Comparison of ENCODE assay signal across 8 mouse cellular contexts in genomic region chr15:32778226-32778598, GRCm38 (mm10).
DNase-seq lines count a peak whose midpoint lies in the region; ATAC-seq and TF ChIP-seq lines count a peak whose summit lies in the region.
"Not testable (repeated sequence)": the region's sequence is repeated elsewhere in the genome, so short reads cannot be mapped to it uniquely, and the experiment has no call there.

No protein-coding gene starts in this region.

- H3K9ac ChIP-seq in forebrain, embryonic 11.5 days (ENCODE audit: low read length); heart, embryonic 14.5 days (ENCODE audit: low read length); hindbrain, embryonic 16.5 days (ENCODE audit: low read depth, low read length); kidney, embryonic 16.5 days (replicated peaks; ENCODE audit: low read length); lung, embryonic 14.5 days; midbrain, embryonic 16.5 days (ENCODE audit: low read depth, low read length); stomach, embryonic 15.5 days: not testable (repeated sequence)

- not testable (repeated sequence) for H3K9me3 ChIP-seq in forebrain, embryonic 11.5 days (ENCODE audit: control insufficient read depth, low read length); heart, embryonic 14.5 days (ENCODE audit: control insufficient read depth, low read length); hindbrain, embryonic 16.5 days (ENCODE audit: control insufficient read depth, low read length); kidney, embryonic 16.5 days (ENCODE audit: low read length); lung, embryonic 14.5 days (ENCODE audit: low read depth, low read length); midbrain, embryonic 16.5 days (replicated peaks; ENCODE audit: control insufficient read depth, low read length, poor library complexity, severe bottlenecking); stomach, embryonic 15.5 days

- H3K36me3 ChIP-seq in forebrain, embryonic 11.5 days (ENCODE audit: control insufficient read depth, insufficient read depth, low read length); heart, embryonic 14.5 days (ENCODE audit: control insufficient read depth, insufficient read depth, low read length); hindbrain, embryonic 16.5 days (ENCODE audit: control insufficient read depth, insufficient read depth, low read length); kidney, embryonic 16.5 days (ENCODE audit: insufficient read depth, low read length); lung, embryonic 14.5 days (ENCODE audit: insufficient read depth); midbrain, embryonic 16.5 days (ENCODE audit: control insufficient read depth, insufficient read depth, low read length); stomach, embryonic 15.5 days: not testable (repeated sequence)

- TF ChIP-seq POLR2A in cortical plate, adult 2 months (IDR thresholded peaks at IDR 0.05; ENCODE audit: extremely low read depth, insufficient read depth, low read length), result not testable (repeated sequence)

- not testable (repeated sequence) for H3K27me3 ChIP-seq in forebrain, embryonic 11.5 days (ENCODE audit: control insufficient read depth, insufficient read depth, low read length); heart, embryonic 14.5 days (ENCODE audit: control insufficient read depth, insufficient read depth, low read length); hindbrain, embryonic 16.5 days (replicated peaks; ENCODE audit: control insufficient read depth, insufficient read depth, low read length); kidney, embryonic 16.5 days (ENCODE audit: insufficient read depth, low read length); lung, embryonic 14.5 days (ENCODE audit: insufficient read depth, low read length); midbrain, embryonic 16.5 days (ENCODE audit: control insufficient read depth, insufficient read depth, low read depth, low read length); stomach, embryonic 15.5 days (replicated peaks)

- not testable (repeated sequence) for H3K27ac ChIP-seq in cortical plate, adult 2 months (ENCODE audit: insufficient read depth, low read length); forebrain, embryonic 11.5 days (ENCODE audit: low read depth, low read length); heart, embryonic 14.5 days (replicated peaks in 1 of 2; ENCODE audit: control insufficient read depth in 1 of 2, insufficient read depth in 1 of 2, low read depth in 2 of 2, low read length in 2 of 2); hindbrain, embryonic 16.5 days (ENCODE audit: low read depth, low read length); kidney, embryonic 16.5 days (ENCODE audit: low read length); lung, embryonic 14.5 days (ENCODE audit: low read depth); midbrain, embryonic 16.5 days (ENCODE audit: low read length); stomach, embryonic 15.5 days

- DNase-seq in forebrain, embryonic 11.5 days (ENCODE audit: low spot score); lung, embryonic 14.5 days: not testable (repeated sequence)

- peak overlapping the region; percentile 86 for H3K4me3 ChIP-seq in cortical plate, adult 2 months (ENCODE audit: insufficient read depth, low read length)
- peak overlapping the region; percentile 51; the same call in 1 of the 2 replicates for H3K4me3 ChIP-seq in forebrain, embryonic 11.5 days (ENCODE audit: low read depth, low read length)
- H3K4me3 ChIP-seq in heart, embryonic 14.5 days (ENCODE audit: control insufficient read depth in 1 of 2, insufficient read depth in 1 of 2, low read depth in 1 of 2, low read length in 2 of 2), result peak overlapping the region; percentile 53 to 83; a peak in 3 of 4 replicates
- peak overlapping the region; percentile 50 for H3K4me3 ChIP-seq in hindbrain, embryonic 16.5 days (ENCODE audit: low read length)
- peak overlapping the region; percentile 56 for H3K4me3 ChIP-seq in kidney, embryonic 16.5 days (ENCODE audit: low read length)
- H3K4me3 ChIP-seq in lung, embryonic 14.5 days (ENCODE audit: low read depth, low read length), result peak overlapping the region; percentile 57
- H3K4me3 ChIP-seq in midbrain, embryonic 16.5 days (ENCODE audit: low read depth, low read length), result peak overlapping the region; percentile 47; the same call in 1 of the 2 replicates
- H3K4me3 ChIP-seq in stomach, embryonic 15.5 days (replicated peaks), result peak overlapping the region; percentile 55

- WGBS in forebrain, embryonic 11.5 days, result 27% methylated on average over 5 of the region's 5 CpGs
- 26% methylated on average over 5 of the region's 5 CpGs for WGBS in heart, embryonic 14.5 days
- 29% methylated on average over 5 of the region's 5 CpGs for WGBS in hindbrain, embryonic 16.5 days
- 22% methylated on average over 5 of the region's 5 CpGs for WGBS in kidney, embryonic 16.5 days
- WGBS in lung, embryonic 14.5 days, result 19% methylated on average over 5 of the region's 5 CpGs
- WGBS in midbrain, embryonic 16.5 days, result 28% methylated on average over 5 of the region's 5 CpGs
- 19% methylated on average over 5 of the region's 5 CpGs for WGBS in stomach, embryonic 15.5 days

- not testable (repeated sequence) for H3K4me2 ChIP-seq in forebrain, embryonic 11.5 days (ENCODE audit: low read depth, low read length, severe bottlenecking)
- H3K4me2 ChIP-seq in heart, embryonic 14.5 days (ENCODE audit: low read length), result peak overlapping the region; percentile 70
- H3K4me2 ChIP-seq in hindbrain, embryonic 16.5 days (ENCODE audit: low read length), result peak overlapping the region; percentile 77; the same call in 1 of the 2 replicates
- peak overlapping the region; percentile 70 for H3K4me2 ChIP-seq in kidney, embryonic 16.5 days (replicated peaks; ENCODE audit: low read depth, low read length)
- H3K4me2 ChIP-seq in lung, embryonic 14.5 days, result peak overlapping the region; percentile 64
- 0 out of 2 replicates have a peak overlapping the region, but pooled peaks have one; percentile 71 for H3K4me2 ChIP-seq in midbrain, embryonic 16.5 days (ENCODE audit: low read length)
- H3K4me2 ChIP-seq in stomach, embryonic 15.5 days, result peak overlapping the region; percentile 67; the same call in 1 of the 2 replicates

- not testable (repeated sequence) for TF ChIP-seq CTCF in cortical plate, adult 2 months (IDR thresholded peaks at IDR 0.05; ENCODE audit: extremely low read depth, insufficient read depth, low read length); lung, embryonic 14.5 days (IDR thresholded peaks at IDR 0.05; ENCODE audit: low read depth)

- ATAC-seq in forebrain, embryonic 11.5 days (replicated peaks; ENCODE audit: low FRiP score); heart, embryonic 14.5 days (ENCODE audit: insufficient number of reproducible peaks, insufficient read depth, low FRiP score, low read depth); hindbrain, embryonic 16.5 days; kidney, embryonic 16.5 days (ENCODE audit: low FRiP score, low TSS enrichment); lung, embryonic 14.5 days (ENCODE audit: insufficient read depth); midbrain, embryonic 16.5 days; stomach, embryonic 15.5 days (ENCODE audit: insufficient read depth, low FRiP score, low read depth): not testable (repeated sequence)

- not testable (repeated sequence) for H3K4me1 ChIP-seq in cortical plate, adult 2 months (ENCODE audit: control insufficient read depth, insufficient read depth, low read length); forebrain, embryonic 11.5 days (replicated peaks; ENCODE audit: control insufficient read depth, insufficient read depth, low read length); heart, embryonic 14.5 days (ENCODE audit: control insufficient read depth in 2 of 2, insufficient read depth in 2 of 2, low read length in 2 of 2); hindbrain, embryonic 16.5 days (ENCODE audit: control insufficient read depth, insufficient read depth, low read depth, low read length); kidney, embryonic 16.5 days (ENCODE audit: insufficient read depth, low read length); lung, embryonic 14.5 days (ENCODE audit: insufficient read depth); midbrain, embryonic 16.5 days (ENCODE audit: control insufficient read depth, insufficient read depth, low read length); stomach, embryonic 15.5 days
